Mouse (Mus musculus) left cerebral cortex, adult 2 months (tissue): Measurements from ENCODE around the gene Plekhh3. TPM values are rescaled to one million over a fixed set of nuclear protein-coding genes. Genes with fewer than 3 reads are reported as not detected.

Source experiments
- DNase-seq, 2 experiments: peaks; one replicate each; pipeline ENCODE4 v3.0.0; 2021 to 2022; ENCODE audit warnings: low spot score in 2 of 2, mixed read lengths in 1 of 2; ENCODE audit errors: extremely low spot score in 1 of 2
- H3K27ac ChIP-seq: fragments of 200-600 bp; 2 replicates; pipeline ENCODE4 v1.8.1; 2022
- H3K4me3 ChIP-seq: fragments of 200-600 bp; 2 replicates; pipeline ENCODE4 v1.8.1; 2022
- CTCF ChIP-seq: fragments of 200-600 bp; IDR thresholded peaks from 2 replicates; pipeline ENCODE4 v1.8.1; 2022; ENCODE audit warnings: antibody characterized with exemption, mild to moderate bottlenecking, moderate library complexity
- intact Hi-C: fragments of 180-260 bp; cut with DNase I; formaldehyde crosslinking; loops from one replicate; pipeline ENCODE4 v1.15.1; 2025
- total RNA-seq, 2 experiments: library from RNA; stranded (reverse); gene quantifications; 2 replicates each; pipeline ENCODE4 v1.2.3; 2021

The Plekhh3 gene
- total RNA-seq, 2 experiments from 2014 or later: 13.0 to 13.2 TPM

DNA sequence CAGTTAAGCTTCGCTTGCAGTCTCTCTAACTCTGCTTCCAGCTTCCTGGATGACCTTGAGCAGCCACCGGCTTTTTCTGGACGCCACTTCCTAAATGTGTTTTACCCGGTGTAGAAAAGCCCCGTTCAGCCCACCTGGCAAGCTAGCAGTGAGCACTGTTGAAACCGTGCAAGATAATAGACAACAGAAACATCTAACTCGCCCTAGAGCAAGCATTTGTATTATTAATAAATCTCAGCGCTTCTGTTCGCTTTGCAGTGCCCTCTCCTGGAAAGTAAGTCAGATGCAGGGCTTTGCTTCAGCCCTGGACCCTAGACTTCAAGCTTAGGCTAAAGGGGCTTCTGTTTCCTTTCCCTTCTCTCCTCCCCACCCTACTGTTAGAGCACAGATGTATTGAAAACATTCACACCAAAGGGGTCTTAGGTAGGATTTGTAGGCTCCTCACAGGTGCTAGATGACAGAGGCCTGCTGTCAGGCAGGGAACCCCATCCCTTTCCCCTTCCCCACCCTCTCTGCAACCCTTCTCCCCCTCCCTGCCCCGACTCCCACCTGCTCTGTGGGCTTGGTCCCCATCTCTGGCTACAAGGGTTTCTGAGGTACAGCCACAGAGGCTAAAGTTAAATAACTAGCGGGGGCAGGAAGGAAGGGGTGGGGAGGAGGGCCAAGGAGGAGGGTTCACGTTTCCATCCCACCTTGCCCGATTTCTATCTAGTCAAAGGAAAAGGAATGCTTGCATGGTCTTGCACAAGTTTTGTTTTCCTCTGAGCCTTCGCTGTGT, 3.9 kb upstream of the Plekhh3 start, which contains the start of gene Ccr10:
Gene Ccr10 (minus strand): TSS at position 593 of the 778 bp plus-strand sequence.
- Histone ChIP-seq H3K27ac (peak within 1 kb of the TSS; percentile 96), H3K4me3 (peak within 1 kb of the TSS; percentile 75)
- TF ChIP-seq CTCF: peak; percentile 57
- DNase-seq: no peak
- intact Hi-C loops: loop anchor here (10.0 kb wide), 1 partner anchor 170 kb away; the partner anchor contains the start of gene Atp6v0a1

DNA sequence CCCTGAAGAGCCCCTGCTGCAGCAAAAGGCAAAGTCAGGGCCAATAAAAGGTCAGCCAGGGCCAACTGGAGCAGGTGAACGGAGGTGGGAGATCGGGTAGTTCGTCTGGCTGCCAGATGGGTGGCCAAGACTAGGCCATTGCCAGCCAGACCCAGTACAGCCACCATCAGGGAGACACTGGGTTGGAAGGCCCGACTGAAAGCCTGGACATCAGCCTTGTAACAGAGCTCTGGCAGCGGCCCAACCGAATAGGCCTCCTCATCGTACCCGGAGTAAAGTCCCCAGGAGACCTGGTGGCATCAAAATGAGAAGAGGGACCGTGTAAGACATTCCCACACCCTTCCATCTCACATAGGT, 3.2 kb upstream of the Plekhh3 start:
- DNase-seq: no peak
- peak overlapping the region; percentile 34; the same call in 1 of the 2 replicates for H3K4me3 ChIP-seq
- peak overlapping the region; percentile 55; the same call in 1 of the 2 replicates for H3K27ac ChIP-seq
- TF ChIP-seq CTCF: no peak
- intact Hi-C loops: loop anchor here (10.0 kb wide), 1 partner anchor 170 kb away; the partner anchor contains the start of gene Atp6v0a1

DNA sequence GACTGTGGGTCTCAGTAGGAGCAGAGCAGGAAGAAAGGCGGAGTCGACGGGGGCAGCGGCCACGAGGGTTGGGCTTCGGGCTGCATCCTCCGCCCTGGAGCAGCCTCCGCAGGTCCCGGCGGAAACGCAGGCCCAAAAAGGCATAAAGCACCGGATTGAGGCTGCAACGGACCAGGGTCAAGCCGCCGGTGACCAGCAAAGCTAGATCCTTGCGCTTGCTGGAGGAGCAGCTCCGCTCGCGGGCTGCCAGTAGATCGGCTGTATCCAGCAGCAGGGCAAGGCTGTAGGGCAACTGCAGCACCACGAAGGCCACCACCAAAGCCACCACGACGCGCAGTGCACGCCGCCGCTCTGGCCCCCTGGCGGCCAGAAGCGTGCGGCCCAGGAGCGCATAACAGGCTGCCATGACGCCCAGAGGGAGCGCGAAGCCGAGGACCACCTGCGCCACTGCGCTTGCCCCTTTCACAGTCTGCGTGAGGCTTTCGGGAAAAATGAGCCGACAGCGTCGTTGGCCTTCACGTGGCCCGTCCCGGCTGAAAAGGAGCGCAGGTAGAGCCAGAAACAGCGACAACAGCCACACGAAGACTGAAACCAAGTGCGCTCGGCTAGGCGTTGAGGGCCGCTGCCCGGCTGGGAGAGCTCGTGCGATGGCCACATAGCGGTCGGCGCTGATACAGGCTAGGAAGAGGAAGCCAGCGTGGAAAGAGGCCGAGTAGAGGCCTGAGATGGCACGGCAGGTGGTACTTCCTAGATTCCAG, 2.7 kb upstream of the Plekhh3 start:
- peak overlapping the region; percentile 34 for H3K4me3 ChIP-seq
- peak; percentile 96 for TF ChIP-seq CTCF
- intact Hi-C loops: loop anchor here (10.0 kb wide), 1 partner anchor 169 kb away; the partner anchor contains the start of gene Atp6v0a1
- peak overlapping the region; percentile 72 for H3K27ac ChIP-seq
- peak; percentile 63 to 64 for DNase-seq

DNA sequence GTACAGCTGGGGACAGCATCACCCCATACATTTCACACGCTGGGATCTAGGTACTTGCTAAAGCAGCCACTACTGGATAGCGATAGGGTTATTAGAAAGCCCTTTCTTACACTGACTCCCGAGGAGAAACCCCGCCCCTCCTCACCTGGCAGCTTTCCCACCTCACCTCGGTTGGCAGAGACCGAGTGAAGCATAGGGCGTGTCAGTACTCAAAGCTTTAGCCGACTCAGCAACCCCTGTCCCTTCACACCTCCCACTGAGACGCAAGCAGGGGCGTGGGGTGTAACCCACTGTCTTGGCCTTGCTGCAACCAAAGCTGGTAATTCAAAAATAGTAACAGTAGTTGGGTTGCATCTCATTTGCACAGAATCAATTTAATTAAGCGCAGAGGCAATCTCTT, 2.0 kb upstream of the Plekhh3 start:
- intact Hi-C loops: loop anchor here (10.0 kb wide), 1 partner anchor 168 kb away; the partner anchor contains the start of gene Atp6v0a1
- Histone ChIP-seq H3K27ac (peak overlapping the region; percentile 72), H3K4me3 (peak overlapping the region; percentile 34)
- no peak for TF ChIP-seq CTCF
- DNase-seq: no peak

DNA sequence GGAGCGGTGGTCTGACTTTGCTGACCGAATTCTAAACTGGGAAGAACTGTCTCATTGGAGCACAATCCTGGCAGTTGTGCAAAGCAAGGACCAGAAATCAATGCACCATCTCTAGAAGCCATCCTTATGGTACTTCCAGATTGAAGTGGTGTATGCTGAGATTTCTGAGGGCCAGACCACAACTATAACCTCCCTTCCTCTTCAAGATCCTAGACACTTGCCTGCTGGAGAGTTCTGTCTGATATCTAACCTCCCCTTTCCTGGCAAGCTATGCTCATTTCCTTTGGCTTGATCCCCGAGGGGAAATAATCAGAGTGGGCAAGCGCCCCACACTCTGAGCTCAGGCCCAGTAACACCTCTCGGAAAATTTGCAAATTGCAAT, 1.3 kb upstream of the Plekhh3 start:
- Histone ChIP-seq H3K4me3 (peak overlapping the region; percentile 56), H3K27ac (peak overlapping the region; percentile 92)
- TF ChIP-seq CTCF: no peak
- DNase-seq: no peak
- intact Hi-C loops: loop anchor here (10.0 kb wide), 1 partner anchor 168 kb away; the partner anchor contains the start of gene Atp6v0a1

DNA sequence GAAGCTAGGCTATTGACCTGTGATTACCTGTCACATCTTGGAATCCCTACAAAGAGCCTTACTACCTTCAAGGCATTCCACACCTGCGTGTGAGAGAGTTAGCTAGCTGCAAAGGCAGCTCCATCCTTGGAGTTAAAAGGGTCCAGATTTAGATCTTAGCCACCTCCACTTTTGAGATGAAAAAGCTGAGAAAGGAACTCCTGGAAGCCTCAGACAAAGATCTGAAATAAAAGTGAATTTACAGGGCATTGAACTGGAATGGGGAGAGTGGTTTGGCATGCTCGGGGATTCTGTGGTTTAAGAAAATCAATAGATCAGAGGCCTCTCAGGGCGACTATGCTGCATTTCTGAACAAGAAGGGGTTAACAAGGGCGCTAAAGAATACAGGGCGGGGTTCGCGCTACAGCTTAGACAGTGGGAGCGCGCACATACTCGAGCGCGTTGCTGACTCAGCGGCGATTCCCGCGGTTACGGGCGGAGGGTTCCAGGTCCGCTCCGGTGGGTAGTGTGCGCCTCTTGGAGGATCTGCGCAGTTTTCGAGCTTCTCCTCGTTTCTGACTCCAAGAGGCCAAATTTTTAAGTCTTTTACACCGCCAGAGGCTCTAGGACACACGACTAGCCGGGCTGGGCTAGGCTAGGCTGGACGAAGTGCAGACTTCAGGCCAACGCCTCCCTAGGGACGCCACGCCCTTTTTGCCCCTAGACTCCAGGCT, 726 bp upstream of the Plekhh3 start:
- peak overlapping the region; percentile 92 for H3K27ac ChIP-seq
- TF ChIP-seq CTCF: no peak
- intact Hi-C loops: loop anchor here (1.0 to 10.0 kb wide), 2 partner anchors 52 to 167 kb away; partner anchors contain the start of gene Atp6v0a1
- DNase-seq: peak; percentile 67 to 74
- peak overlapping the region; percentile 56 for H3K4me3 ChIP-seq

DNA sequence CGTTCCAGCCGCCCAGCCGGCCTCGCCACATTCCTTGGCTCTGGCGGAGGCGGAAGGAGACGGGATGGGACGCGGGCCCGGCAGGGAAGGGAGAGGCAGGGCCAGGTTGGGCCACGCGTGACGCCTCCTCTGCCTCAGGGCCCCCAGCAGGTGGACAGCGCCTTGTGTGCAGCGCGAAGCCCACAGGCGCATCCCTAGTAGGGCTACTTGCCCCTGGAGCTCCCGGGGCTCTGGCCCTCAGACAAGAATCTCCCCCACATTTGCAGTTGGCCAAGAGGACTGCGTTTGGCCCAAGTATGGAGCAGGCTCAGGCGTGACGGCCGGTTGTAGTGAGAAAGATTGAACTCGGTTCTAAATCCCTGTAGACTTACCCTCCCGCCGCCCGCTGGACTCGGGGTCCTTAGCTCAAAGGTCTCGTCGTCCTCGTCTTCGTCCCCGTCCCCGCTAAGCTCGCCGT, 769 bp downstream of the Plekhh3 start, which contains the start of gene Cntnap1:
Gene Cntnap1 (plus strand): TSS at position 170 of the 457 bp plus-strand sequence.
- peak in 1 of 2 experiments; percentile 41 for DNase-seq
- TF ChIP-seq CTCF: no peak
- peak within 1 kb of the TSS; percentile 94 for H3K4me3 ChIP-seq
- H3K27ac ChIP-seq: peak within 1 kb of the TSS; percentile 87
- intact Hi-C loops: loop anchor here (10.0 kb wide), 1 partner anchor 166 kb away; the partner anchor contains the start of gene Atp6v0a1

DNA sequence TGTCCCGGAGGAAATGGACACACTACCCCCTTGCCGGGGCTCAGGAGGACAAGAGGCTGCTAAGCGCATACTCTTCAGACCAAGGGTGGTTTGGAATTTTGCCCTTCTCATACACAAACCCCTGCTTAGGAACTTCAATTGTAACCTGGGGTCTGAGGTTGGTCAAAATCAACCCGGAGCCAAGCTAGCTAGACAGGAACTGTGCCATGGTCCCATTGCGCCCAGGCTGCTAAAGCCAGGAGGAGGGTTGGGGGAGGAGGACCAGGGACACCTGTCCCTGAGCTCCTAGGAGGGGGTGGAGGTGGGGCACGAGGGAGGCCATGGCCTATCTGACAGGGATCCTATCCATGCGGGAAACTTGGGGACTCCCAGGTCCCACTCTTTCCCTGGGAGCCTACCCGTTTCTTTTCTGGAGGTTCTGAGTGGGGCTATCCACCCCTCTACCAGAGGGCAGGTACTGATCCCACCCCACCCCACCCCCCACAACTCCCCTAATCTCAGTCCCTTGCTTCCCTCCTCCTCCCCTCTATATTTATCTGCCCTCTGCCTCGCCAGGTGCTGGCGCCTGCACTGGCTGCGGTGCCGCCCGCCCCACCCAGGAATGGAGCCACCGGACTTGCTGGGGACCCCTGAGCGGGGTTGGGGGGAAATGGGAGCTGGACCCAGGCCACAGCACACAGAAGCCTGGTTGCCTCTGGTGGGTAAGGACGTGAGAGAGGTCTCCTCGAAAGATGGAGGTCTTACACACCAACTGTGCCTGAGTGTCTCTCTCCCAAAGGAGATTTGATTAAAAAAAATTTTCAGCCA, 1.6 kb downstream of the Plekhh3 start:
- peak overlapping the region; percentile 94 for H3K4me3 ChIP-seq
- DNase-seq: no peak
- H3K27ac ChIP-seq: peak overlapping the region; percentile 87; the same call in 1 of the 2 replicates
- no peak for TF ChIP-seq CTCF
- intact Hi-C loops: loop anchor here (10.0 kb wide), 1 partner anchor 165 kb away; the partner anchor contains the start of gene Atp6v0a1

DNA sequence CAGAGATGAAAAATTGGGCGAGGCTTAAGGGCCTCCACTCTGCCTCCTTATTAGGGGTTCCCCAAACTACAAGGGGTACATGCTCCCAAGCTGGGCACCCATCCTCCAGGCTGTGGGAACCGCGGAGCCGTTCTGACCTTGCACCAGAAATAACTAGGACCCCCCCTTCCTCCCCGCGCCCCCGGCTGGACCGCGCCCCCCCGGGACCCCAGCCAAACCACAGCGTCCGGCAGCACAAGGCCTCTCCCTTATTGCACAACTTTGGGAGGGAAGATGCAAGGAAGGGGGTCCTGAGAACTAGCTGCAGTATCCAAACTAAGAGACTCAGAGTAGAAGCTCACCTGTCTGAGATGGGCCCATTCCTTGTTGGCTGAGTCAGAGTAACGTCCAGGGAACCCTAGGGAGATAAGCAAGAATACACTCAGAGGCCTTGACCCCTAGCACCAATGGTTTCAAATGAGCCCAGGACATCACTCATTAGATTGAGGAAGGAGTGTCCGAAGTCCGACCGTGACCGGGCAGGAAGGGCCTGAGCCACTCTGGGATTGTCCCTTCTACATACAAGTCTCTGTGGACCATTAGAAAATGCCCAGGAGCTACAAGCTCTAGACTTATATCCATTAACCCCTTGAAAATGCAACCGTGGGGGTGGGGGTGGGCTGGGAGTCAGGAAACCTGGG, 2.7 kb downstream of the Plekhh3 start:
- DNase-seq: no peak
- Histone ChIP-seq H3K4me3 (no peak overlapping the region), H3K27ac (no peak overlapping the region)
- intact Hi-C loops: no loop called here
- no peak for TF ChIP-seq CTCF

DNA sequence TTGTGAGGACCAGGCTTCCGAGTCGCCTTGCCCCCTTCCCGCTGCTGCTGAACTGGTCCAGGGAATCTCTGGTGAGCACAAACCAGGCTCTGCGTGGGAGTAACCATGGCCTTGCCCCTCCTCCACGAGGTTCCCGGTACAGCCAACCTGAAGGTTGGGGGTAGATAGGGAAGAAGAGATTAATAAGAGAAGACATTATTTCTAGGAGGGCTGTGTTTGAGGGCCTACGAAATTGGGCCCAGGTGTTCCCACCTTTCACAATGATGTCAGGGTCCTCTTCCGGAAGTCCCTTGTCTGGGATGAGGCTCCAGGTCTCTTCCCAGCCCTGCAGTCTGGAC, 3.2 kb downstream of the Plekhh3 start:
- Histone ChIP-seq H3K4me3 (no peak overlapping the region), H3K27ac (no peak overlapping the region)
- intact Hi-C loops: no loop called here
- TF ChIP-seq CTCF: no peak
- no peak for DNase-seq
